Mouse (Mus musculus) CD4-positive, CD25-positive, alpha-beta regulatory T cell, adult 9 weeks (primary cell): Measurements from ENCODE around the gene Olfr33. TPM values are rescaled to one million over a fixed set of nuclear protein-coding genes. Genes with fewer than 3 reads are reported as not detected.

ENCODE experiments used
- polyA plus RNA-seq: library from polyadenylated mRNA; unstranded; fragments of 100-300 nt; shearing (Covaris generic); gene quantifications from one replicate; pipeline ENCODE4 v1.2.1, GENCODE M21; 2017

The Olfr33 gene
- polyA plus RNA-seq = not detected

DNA sequence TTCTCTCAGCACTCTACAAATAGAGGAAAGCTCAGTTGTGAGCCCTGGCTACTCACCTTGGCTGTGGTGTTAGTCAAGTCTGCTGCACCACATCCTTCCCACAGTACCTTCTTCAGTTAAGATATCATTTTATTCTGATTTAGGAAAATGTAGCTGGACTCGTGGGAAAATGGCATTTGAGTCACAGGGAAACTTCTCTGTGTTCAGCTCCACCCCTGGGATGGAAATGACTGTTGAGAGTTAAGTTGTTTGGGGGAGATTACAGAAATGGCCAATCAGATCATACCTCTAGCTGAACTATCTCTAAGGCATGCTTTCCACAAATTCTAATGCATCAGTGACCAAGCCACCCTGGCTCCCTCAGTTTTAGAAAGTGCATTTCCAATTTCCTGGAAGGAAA is at the start of gene Olfr33:
TSS of gene Olfr33 (minus strand) at position 101 of the 400 bp plus-strand sequence.

DNA sequence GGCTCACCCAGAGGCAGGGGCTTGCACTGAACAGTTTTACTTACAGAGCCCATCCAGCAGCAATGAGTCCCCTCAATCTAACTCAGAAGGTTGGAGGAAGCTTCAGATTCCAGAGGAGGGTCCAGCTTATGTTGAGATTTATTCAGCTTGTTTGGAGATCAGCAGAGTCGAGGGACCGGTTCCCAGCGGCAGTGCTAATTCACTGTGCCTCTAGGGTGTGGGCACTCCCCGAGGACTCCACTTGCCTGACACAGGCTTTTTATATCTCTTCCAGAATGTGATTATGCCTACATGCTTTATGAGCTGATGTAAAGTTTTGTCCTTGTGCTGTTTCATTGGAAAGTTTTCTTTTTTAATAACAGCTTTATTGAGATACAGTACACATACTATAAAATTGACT is 40.4 kb upstream of the Olfr33 start, which contains the start of the genes Olfr560 and Olfr78:
TSS of gene Olfr560 (minus strand) at position 101 of the 400 bp plus-strand sequence.
TSS of gene Olfr78 (minus strand) at position 206 of the 400 bp plus-strand sequence.

DNA sequence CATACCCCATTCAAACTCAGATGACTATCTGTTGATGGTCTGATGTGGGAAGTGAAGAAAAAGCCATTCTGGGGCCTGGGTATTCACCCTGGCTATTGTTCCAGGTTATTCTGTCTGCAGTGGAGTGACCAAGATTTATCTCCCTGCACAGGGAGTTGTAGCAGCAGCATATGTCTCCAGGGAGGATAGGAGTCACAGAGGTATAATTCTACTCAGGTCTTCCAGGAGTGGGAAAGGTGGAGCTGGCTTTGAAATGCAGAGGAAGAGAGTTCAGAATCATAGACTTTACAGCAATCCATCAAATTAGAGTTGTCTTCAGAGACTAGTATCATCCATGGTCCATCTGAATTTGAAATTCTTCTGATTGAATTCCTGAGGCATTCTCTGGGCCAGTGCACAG is 8.5 kb upstream of the Olfr33 start, which contains the start of gene Olfr559:
TSS of gene Olfr559 (minus strand) at position 101 of the 400 bp plus-strand sequence.

DNA sequence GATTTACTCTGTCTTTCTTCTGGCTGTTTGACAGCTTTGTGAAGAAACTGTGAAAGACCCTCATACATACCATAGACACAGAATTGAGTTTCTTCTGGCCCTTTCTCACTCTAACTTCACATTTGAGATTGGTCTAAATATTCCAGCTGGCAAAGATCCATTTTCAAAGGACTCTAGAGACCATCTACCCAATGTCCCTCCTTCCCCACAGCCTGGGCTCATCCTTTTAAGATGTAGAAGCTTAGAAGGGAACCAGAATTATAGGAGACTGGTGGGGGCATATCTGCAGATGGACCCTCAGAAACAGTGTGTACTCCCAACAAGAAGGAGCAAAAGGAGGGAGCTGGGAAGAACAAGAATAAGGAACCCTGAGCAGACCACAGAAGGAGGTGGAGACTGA is 17.0 kb downstream of the Olfr33 start, which contains the start of gene Olfr558:
TSS of gene Olfr558 (plus strand) at position 301 of the 400 bp plus-strand sequence.

DNA sequence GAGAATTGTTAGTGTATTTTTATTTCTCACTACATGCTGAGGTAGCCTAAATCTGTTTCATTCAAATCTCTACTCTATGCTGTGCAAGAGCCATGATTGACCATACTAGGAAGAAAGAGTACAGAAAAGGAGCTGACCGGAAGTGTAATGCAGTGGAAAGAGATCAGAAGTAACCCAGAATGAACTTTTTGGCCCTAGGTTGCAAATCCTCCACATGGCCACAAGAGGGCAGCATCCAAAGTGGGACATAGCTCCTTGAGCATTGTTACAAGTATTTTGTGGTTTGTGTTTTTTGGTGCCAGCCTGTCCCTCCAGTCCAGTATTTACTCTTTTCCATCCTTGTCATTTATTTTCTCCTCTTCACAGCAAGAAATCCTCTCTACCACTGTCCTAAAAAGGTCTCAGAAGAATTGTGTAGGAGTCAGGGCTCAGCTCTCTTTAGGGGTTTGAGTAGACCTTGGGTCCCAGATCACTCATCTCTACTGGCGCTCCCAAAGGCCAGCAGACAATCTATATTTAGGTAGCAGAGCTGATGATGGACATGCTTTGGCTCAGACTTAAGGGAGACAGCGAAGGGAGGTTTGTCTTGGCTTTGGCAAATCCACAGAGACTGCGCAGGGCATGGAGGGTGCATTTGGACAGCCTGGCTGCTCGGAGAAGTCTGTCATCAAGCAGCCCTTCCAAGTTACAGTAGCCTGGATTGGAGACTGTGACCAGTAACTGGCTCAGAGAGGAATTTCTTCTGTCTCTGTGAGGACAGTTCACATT is 23.3 kb downstream of the Olfr33 start, which contains the start of gene Olfr557:
TSS of gene Olfr557 (plus strand) at position 553 of the 768 bp plus-strand sequence.

DNA sequence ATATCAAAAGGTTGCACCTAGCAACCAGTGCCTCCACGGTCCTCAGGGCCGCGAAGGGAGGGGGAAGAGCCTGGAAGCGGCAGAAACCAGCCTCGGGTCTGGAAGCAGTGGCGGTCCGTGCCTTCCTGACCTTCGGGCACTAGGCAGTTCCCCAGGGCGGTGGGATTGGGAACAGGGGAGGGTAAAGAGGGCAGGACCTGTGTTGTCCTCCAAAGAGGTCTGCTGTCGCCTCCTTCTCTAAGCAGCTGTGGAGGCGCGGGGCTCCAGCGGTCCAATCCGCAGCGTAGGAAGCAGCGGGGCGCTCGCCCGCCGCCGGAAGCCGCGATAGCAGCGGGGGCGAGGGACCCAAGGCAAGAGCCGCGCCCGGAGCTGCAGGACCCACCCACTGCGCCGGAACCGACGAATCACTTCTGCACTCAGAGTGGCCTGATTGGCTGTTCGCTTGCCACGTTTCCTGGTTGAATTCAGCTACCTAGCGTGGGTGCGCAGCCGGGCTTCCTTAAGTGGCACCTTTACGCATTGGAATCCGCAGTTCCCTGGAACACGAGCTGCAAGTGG is 31.8 kb downstream of the Olfr33 start, which contains the start of gene Trim68:
TSS of gene Trim68 (minus strand) at position 384 of the 558 bp plus-strand sequence.

DNA sequence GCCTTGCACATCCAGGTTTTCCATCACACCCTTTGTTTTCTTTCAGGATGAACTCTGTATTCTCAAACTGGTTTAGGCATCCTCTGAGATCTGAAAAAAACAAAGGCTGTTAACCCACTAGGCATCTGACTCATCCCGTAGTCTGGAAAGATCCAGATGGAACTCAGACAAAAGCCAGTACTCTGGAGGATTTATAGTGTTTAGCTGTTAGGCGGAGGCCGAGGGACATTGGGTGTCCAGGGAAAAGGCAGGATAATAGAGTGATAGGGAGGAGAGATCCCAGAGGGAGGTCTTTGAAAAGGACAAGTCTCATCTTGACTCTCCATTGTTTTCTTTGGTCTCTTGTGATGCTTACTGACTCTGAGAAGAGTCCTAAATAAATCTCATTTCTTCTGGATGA is 54.3 kb downstream of the Olfr33 start, which contains the start of gene Olfr556:
TSS of gene Olfr556 (plus strand) at position 301 of the 400 bp plus-strand sequence.

Other genes starting within 250 kb of the Olfr33 start
- gene Olfr543, start 237.4 kb downstream of the Olfr33 start, polyA plus RNA-seq = not detected
- gene Olfr544, start 230.8 kb downstream of the Olfr33 start, polyA plus RNA-seq = 0.09 TPM
- not detected for gene Olfr545, start 219.5 kb downstream of the Olfr33 start, polyA plus RNA-seq
- gene Olfr547, start 184.3 kb downstream of the Olfr33 start, polyA plus RNA-seq = not detected
- gene Olfr548-ps1, start 178.2 kb downstream of the Olfr33 start, polyA plus RNA-seq = not detected
- not detected for gene Olfr549, start 169.2 kb downstream of the Olfr33 start, polyA plus RNA-seq
- gene Trim21, start 153.6 kb downstream of the Olfr33 start, polyA plus RNA-seq = 107 TPM
- not detected for gene Olfr550, start 147.6 kb downstream of the Olfr33 start, polyA plus RNA-seq
- gene Olfr551, start 127.2 kb downstream of the Olfr33 start, polyA plus RNA-seq = not detected
- not detected for gene Olfr552, start 121.3 kb downstream of the Olfr33 start, polyA plus RNA-seq
- gene Olfr553, start 100.9 kb downstream of the Olfr33 start, polyA plus RNA-seq = not detected
- not detected for gene Olfr554, start 80.6 kb downstream of the Olfr33 start, polyA plus RNA-seq
- not detected for gene Olfr555, start 60.2 kb downstream of the Olfr33 start, polyA plus RNA-seq
- gene Olfr556, start 54.2 kb downstream of the Olfr33 start, polyA plus RNA-seq = 0.10 TPM
- 14.5 TPM for gene Trim68, start 31.7 kb downstream of the Olfr33 start, polyA plus RNA-seq
- gene Olfr557, start 23.2 kb downstream of the Olfr33 start, polyA plus RNA-seq = not detected
- not detected for gene Olfr558, start 16.9 kb downstream of the Olfr33 start, polyA plus RNA-seq
- gene Olfr559, start 8.4 kb upstream of the Olfr33 start, polyA plus RNA-seq = not detected
- not detected for gene Olfr560, start 40.3 kb upstream of the Olfr33 start, polyA plus RNA-seq
- gene Olfr78, start 40.4 kb upstream of the Olfr33 start, polyA plus RNA-seq = not detected
- gene Olfr561, start 52.2 kb upstream of the Olfr33 start, polyA plus RNA-seq = not detected
- gene Olfr564, start 84.4 kb upstream of the Olfr33 start, polyA plus RNA-seq = not detected
- gene Olfr566, start 139.7 kb upstream of the Olfr33 start, polyA plus RNA-seq = not detected
- not detected for gene Olfr568, start 158.1 kb upstream of the Olfr33 start, polyA plus RNA-seq
- not detected for gene Olfr569, start 171.8 kb upstream of the Olfr33 start, polyA plus RNA-seq
- gene Olfr570, start 175.5 kb upstream of the Olfr33 start, polyA plus RNA-seq = not detected
- gene Olfr571, start 198.5 kb upstream of the Olfr33 start, polyA plus RNA-seq = not detected
- gene Olfr572, start 205.3 kb upstream of the Olfr33 start, polyA plus RNA-seq = not detected
- not detected for gene Olfr573-ps1, start 223.5 kb upstream of the Olfr33 start, polyA plus RNA-seq
- gene Olfr574, start 229.4 kb upstream of the Olfr33 start, polyA plus RNA-seq = not detected
- gene Olfr575, start 239.7 kb upstream of the Olfr33 start, polyA plus RNA-seq = not detected
- gene Olfr576, start 243.6 kb upstream of the Olfr33 start, polyA plus RNA-seq = not detected